Mouse (Mus musculus): ENCODE measurements around the gene Atrnl1. TPM values are rescaled to one million over a fixed set of nuclear protein-coding genes. Genes with fewer than 3 reads are reported as not detected.

Atrnl1 gene
- polyA plus RNA-seq, 1 experiment from 2014 or later: 0.55 TPM

DNA sequence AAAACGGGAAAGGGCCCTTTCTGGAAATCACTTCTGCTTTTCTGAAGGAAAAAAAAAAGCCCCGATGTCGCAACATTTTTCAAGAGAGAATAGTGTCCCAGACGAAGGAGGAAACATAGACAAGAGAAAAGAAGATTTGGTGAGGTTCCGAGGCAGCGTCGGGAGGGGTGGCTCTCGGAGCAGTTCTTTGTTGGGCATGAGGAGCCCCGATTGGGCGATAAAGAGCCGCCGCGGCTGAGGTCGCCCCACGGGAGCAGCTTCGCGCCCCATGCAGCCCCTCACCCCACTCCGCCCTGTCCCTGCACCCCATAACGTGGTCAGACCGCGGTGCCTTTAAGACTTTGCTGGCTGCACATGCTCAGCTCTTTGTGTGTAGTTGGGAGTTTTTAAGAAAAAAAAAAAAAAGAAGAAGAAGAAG is 767 bp upstream of the Atrnl1 start:
- peak overlapping the region; percentile 83 for H3K27ac ChIP-seq (replicated peaks)
- ATAC-seq (ENCODE audit: insufficient read depth): 0 out of 2 replicates have a peak, but pooled peaks have one; percentile 1
- H3K36me3 ChIP-seq (replicated peaks): no peaks in the 10 kb centered on the region
- peak overlapping the region; percentile 95 for H3K4me2 ChIP-seq
- peak overlapping the region; percentile 68 for H3K9ac ChIP-seq
- no peaks in the 10 kb centered on the region for H3K9me3 ChIP-seq (replicated peaks)
- peak overlapping the region; percentile 77 for H3K4me3 ChIP-seq (replicated peaks)
- WGBS (ENCODE audit: insufficient replicate concordance): under 1% methylated on average over 21 of the region's 21 CpGs
- peaks cover 25% of the 10 kb centered on the region for H3K4me1 ChIP-seq (replicated peaks)
- H3K27me3 ChIP-seq: peaks cover 50% of the 10 kb centered on the region

DNA sequence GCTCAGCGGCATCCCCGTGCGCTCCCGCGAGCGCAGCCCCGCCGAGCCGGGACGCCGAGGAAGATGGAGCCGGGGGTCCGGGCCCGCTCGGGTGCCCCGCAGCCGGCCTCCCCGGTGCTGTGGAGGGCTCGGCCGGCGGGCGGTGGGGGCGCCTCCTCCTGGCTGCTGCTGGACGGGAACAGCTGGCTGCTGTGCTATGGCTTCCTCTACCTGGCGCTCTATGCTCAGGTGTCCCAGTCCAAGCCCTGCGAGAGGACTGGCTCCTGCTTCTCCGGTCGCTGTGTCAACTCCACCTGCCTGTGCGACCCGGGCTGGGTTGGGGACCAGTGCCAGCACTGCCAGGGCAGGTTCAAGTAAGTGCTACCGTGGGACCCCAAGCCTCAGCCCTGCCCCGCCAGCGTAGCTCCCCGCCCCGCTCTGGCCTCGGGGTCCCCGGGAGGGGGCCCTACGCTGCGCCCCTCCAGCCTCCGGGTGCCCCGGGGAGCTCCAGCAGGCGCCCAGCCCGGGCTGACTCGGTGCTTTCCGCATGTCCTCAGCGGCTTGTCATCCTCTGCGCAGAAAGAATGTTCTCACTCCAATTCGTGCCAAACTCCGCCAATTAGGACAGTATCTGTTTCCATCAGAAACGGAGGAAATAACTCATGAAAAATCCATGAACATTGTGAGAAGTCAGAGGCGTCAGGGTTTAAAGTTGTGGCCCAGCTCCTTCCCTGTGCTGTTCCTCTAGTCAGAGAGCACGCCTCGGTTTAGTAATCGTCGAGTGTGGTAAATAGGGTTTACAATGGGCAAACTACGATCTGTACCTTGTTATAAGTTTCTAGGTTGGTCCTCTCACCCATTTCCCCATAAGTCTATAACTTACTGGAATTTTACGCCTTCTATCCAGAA is 701 bp downstream of the Atrnl1 start:
- H3K27ac ChIP-seq (replicated peaks): no peak overlapping the region; the same call in 1 of the 2 replicates
- H3K4me2 ChIP-seq: peak overlapping the region; percentile 95
- H3K36me3 ChIP-seq (replicated peaks): no peaks in the 10 kb centered on the region
- 1% methylated on average over 57 of the region's 57 CpGs for WGBS (ENCODE audit: insufficient replicate concordance)
- H3K4me1 ChIP-seq (replicated peaks): peaks cover 25% of the 10 kb centered on the region
- no peaks in the 10 kb centered on the region for H3K9me3 ChIP-seq (replicated peaks)
- peaks cover 50% of the 10 kb centered on the region for H3K27me3 ChIP-seq
- peak overlapping the region; percentile 77 for H3K4me3 ChIP-seq (replicated peaks)
- ATAC-seq (ENCODE audit: insufficient read depth): peak; percentile 60
- H3K9ac ChIP-seq: peak overlapping the region; percentile 68

DNA sequence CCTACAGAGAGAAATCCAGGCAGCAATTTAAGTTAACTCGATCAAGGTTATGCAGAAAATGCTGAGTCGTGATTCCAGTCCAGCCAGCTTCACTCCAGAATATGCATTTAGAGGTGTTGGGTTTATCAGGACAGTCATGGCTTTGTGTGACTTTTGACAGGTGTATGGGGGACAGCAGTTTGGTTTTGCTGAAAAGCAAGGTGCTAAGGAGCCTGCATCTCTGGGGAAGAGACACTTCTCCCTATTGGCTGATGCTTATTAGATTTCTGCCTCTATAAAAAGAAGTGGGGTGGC is 1.3 kb downstream of the Atrnl1 start:
- no peak for ATAC-seq (ENCODE audit: insufficient read depth)
- Histone ChIP-seq H3K4me2 (peak overlapping the region; percentile 95), H3K4me1 (replicated peaks) (peaks cover 25% of the 10 kb centered on the region), H3K9me3 (replicated peaks) (no peaks in the 10 kb centered on the region), H3K27ac (replicated peaks) (no peak overlapping the region), H3K9ac (no peak overlapping the region), H3K36me3 (replicated peaks) (no peaks in the 10 kb centered on the region), H3K27me3 (peaks cover 50% of the 10 kb centered on the region), H3K4me3 (replicated peaks) (peak overlapping the region; percentile 77)
- WGBS (ENCODE audit: insufficient replicate concordance): 16% methylated on average over 2 of the region's 2 CpGs

DNA sequence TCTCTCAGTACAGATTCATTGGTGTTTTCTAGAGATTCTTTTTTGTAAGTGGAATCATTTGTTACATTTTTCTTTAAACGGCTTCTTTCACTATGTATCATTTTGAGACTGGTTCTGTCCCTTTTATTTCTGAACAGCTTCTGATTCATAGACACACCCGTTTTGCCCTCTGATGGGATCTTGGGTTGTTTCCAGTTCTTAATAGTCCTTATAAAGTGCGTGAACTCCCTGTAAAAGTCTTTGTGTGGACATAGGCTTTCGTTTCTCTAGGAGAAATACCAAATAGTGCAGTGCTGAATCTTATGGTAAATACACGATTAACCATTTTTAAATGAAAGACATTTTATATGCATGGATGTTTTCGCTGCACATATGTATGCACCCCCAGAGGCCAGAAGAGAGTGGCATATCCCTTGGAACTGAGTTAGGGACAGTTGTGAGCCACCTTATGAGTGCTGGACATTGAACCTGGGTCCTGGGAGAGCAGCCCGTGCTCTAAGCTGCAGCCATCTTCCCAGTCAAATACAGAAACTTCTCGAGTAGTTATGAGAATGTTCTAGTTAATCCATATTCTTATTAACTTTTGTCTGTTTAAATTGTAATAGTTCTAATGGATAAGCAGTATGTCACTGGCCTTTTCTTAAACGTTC is 5.3 kb downstream of the Atrnl1 start:
- no peaks in the 10 kb centered on the region for H3K9me3 ChIP-seq (replicated peaks)
- peaks cover 18% of the 10 kb centered on the region for H3K27me3 ChIP-seq
- no peak overlapping the region for H3K9ac ChIP-seq
- peaks cover 14% of the 10 kb centered on the region for H3K4me1 ChIP-seq (replicated peaks)
- H3K27ac ChIP-seq (replicated peaks): no peak overlapping the region
- no peaks in the 10 kb centered on the region for H3K36me3 ChIP-seq (replicated peaks)
- 65% methylated on average over 9 of the region's 9 CpGs for WGBS (ENCODE audit: insufficient replicate concordance)
- ATAC-seq (ENCODE audit: insufficient read depth): no peak
- no peak overlapping the region for H3K4me3 ChIP-seq (replicated peaks)
- no peak overlapping the region for H3K4me2 ChIP-seq

DNA sequence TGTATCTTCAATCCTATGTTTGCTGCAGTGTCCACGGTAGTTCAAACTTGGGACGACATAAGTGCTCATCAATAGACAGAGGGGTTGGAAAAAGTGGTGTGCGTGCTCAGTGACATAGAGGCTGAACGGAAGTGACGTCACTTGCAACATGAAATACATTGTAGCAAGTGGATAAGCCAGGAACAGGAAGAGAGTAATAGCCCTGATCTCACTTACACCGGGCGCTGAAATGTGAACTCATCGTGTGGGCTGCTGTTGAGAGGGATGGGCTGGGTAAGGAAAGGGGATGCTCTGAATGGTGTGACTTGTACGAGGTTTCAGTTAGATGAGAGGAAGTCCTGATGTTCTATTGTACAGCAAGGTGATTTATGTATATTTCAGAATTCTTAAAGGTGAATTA is 8.3 kb downstream of the Atrnl1 start:
- Histone ChIP-seq H3K27ac (replicated peaks) (no peak overlapping the region), H3K9me3 (replicated peaks) (no peaks in the 10 kb centered on the region), H3K9ac (no peak overlapping the region), H3K4me2 (no peak overlapping the region), H3K4me1 (replicated peaks) (no peaks in the 10 kb centered on the region), H3K27me3 (no peaks in the 10 kb centered on the region), H3K36me3 (replicated peaks) (no peaks in the 10 kb centered on the region), H3K4me3 (replicated peaks) (no peak overlapping the region)
- ATAC-seq (ENCODE audit: insufficient read depth): no peak
- WGBS (ENCODE audit: insufficient replicate concordance): 55% methylated on average over 9 of the region's 9 CpGs

DNA sequence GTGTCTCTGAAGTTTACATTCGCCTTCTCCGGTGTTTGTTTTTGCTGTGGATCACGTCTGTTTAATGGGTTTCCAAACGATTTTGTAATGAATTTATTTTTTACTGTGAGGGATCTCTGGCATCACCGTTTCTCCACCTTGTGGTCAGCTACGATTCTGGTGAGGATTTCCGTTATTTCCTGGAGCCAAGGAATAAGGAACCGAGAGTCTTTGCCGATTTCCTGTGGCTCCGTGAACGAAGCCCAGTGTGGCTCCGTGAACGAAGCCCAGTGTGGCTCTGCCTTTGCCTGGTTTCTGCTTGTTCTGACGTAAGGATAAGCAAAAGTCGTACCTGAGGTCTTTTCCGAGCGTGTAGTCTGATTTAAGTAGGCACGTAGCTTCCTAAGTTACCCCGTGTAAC is 11.0 kb downstream of the Atrnl1 start:
- Histone ChIP-seq H3K9me3 (replicated peaks) (no peaks in the 10 kb centered on the region), H3K4me2 (no peak overlapping the region), H3K36me3 (replicated peaks) (no peaks in the 10 kb centered on the region), H3K4me1 (replicated peaks) (no peaks in the 10 kb centered on the region), H3K4me3 (replicated peaks) (no peak overlapping the region), H3K27me3 (no peaks in the 10 kb centered on the region), H3K9ac (no peak overlapping the region), H3K27ac (replicated peaks) (no peak overlapping the region)
- ATAC-seq (ENCODE audit: insufficient read depth): no peak
- WGBS (ENCODE audit: insufficient replicate concordance): 54% methylated on average over 19 of the region's 19 CpGs

DNA sequence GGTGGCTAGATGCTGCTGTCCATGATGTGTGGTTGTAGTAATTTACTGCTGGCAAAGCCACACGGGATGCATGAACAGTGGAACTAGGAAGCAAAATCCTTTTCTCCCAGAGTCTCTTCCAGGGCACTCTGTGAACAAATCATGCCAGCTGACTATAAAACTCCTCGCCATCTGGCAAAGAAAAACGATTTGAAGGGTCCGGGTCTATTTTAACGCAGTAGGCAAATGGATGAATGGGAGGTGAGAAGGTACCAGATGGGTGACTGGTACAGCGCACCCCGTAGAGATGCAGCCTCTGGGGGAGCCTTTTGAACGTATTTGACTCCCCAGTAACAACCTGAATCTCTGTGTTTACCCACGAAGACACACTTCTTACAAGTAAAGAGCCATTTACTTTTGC is 14.9 kb downstream of the Atrnl1 start:
- Histone ChIP-seq H3K36me3 (replicated peaks) (no peaks in the 10 kb centered on the region), H3K4me3 (replicated peaks) (no peak overlapping the region), H3K4me1 (replicated peaks) (no peaks in the 10 kb centered on the region), H3K9me3 (replicated peaks) (no peaks in the 10 kb centered on the region), H3K27me3 (no peaks in the 10 kb centered on the region), H3K9ac (no peak overlapping the region), H3K4me2 (no peak overlapping the region), H3K27ac (replicated peaks) (no peak overlapping the region)
- 79% methylated on average over 9 of the region's 9 CpGs for WGBS (ENCODE audit: insufficient replicate concordance)
- no peak for ATAC-seq (ENCODE audit: insufficient read depth)

DNA sequence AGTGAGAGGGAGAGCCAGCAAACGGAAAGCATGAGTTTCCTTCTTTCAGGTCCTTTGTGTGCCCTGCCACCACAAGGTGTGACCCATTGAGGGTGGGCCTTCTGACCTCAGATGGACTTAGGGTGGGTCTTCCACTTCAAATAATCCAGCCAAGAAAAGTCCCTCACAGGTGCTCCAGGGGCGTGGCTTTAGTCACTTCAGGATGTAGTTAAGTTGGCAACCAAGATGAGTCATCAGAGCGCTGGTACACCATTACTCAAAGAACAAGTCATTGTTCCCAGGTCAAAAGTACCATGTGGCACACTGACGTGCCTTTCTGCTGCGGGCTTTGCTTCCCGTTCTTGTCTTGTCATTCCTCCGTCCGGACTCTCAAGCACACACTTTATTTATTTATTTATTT is 16.4 kb downstream of the Atrnl1 start:
- 74% methylated on average over 8 of the region's 8 CpGs for WGBS (ENCODE audit: insufficient replicate concordance)
- no peaks in the 10 kb centered on the region for H3K36me3 ChIP-seq (replicated peaks)
- no peaks in the 10 kb centered on the region for H3K9me3 ChIP-seq (replicated peaks)
- no peaks in the 10 kb centered on the region for H3K27me3 ChIP-seq
- no peak overlapping the region for H3K9ac ChIP-seq
- no peak overlapping the region for H3K27ac ChIP-seq (replicated peaks)
- no peak overlapping the region for H3K4me2 ChIP-seq
- H3K4me3 ChIP-seq (replicated peaks): no peak overlapping the region
- no peak for ATAC-seq (ENCODE audit: insufficient read depth)
- H3K4me1 ChIP-seq (replicated peaks): no peaks in the 10 kb centered on the region

DNA sequence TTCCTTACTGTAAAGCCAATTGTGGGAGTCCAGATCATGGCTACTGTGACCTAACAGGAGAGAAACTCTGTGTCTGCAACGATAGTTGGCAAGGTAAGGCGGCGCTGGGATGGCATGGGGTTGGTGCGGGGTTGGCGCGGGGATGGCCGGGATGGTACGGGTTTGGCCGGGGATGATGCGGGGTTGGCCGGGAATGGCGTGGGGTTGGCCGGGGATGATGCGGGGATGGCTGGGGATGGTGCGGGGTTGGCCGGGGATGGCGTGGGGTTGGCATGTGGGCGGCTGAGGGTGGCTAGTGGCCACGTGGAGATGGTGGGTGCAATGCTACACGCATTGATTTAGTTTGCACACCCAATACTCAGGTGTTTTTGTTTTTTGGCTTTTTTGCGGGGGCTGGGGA is 31.7 kb downstream of the Atrnl1 start:
- Histone ChIP-seq H3K9ac (no peak overlapping the region), H3K36me3 (replicated peaks) (no peaks in the 10 kb centered on the region), H3K27me3 (no peaks in the 10 kb centered on the region), H3K9me3 (replicated peaks) (no peaks in the 10 kb centered on the region), H3K4me2 (no peak overlapping the region), H3K4me1 (replicated peaks) (no peaks in the 10 kb centered on the region), H3K27ac (replicated peaks) (no peak overlapping the region), H3K4me3 (replicated peaks) (no peak overlapping the region)
- WGBS (ENCODE audit: insufficient replicate concordance): 87% methylated on average over 21 of the region's 21 CpGs
- ATAC-seq (ENCODE audit: insufficient read depth): no peak

DNA sequence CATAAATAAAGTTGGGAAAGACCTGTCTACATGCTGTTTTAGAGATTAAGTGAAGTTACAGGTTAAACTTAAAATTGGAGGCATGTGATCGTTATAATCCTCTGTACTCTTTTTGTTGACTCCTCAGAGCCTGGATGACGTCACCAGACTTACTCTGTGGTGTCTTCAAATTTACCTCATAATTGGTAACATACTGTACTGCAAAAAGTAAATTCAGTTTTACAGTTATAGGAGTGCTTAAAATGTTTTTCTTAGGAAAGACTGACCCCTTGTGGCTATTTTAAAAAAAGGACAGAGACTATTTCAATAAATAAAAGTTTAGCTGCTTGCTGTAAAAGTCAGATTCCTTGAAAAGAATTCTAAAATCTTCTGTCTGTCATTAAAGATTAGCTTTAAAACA is 32.1 kb downstream of the Atrnl1 start:
- Histone ChIP-seq H3K27ac (replicated peaks) (no peak overlapping the region), H3K4me2 (no peak overlapping the region), H3K27me3 (no peaks in the 10 kb centered on the region), H3K4me3 (replicated peaks) (no peak overlapping the region), H3K9ac (no peak overlapping the region), H3K36me3 (replicated peaks) (no peaks in the 10 kb centered on the region), H3K4me1 (replicated peaks) (no peaks in the 10 kb centered on the region), H3K9me3 (replicated peaks) (no peaks in the 10 kb centered on the region)
- no peak for ATAC-seq (ENCODE audit: insufficient read depth)
- 52% methylated on average over 2 of the region's 2 CpGs for WGBS (ENCODE audit: insufficient replicate concordance)

DNA sequence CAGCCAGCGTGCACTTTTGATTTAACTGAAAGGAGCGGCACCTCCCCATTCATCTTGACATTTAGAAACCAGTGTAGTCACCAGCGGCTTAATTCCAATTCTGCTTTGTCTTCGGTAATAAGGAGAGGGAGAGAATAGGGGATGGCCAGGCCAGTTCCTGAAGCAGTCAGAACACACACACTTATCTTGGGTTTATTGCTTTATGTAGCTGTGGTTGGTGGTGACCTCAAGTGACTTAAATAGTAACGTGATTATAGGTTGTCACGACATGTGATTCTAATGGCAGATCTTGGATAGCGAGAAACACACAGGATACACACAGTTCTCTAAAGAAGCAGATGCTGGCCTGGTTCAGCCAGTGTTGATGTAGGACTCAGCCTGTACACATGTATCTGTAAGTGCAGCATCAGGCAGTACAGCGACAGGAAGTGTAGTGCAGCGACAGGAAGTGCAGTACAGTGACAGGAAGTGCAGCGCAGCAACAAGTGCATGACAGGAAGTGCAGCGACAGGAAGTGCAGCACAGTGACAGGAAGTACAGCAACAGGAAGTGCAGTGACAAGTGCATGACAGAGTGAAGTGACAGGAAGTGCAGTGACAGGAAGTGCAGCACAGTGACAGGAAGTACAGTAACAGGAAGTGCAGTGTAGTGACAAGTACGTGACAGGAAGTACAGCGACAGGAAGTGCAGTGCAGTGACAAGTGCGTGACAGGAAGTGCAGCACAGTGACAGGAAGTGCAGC is 37.5 kb downstream of the Atrnl1 start:
- Histone ChIP-seq H3K27me3 (no peaks in the 10 kb centered on the region), H3K9me3 (replicated peaks) (0 out of 2 replicates have a peak, but pooled peaks cover 6% of the 10 kb centered on the region), H3K9ac (no peak overlapping the region), H3K4me2 (no peak overlapping the region), H3K27ac (replicated peaks) (no peak overlapping the region; the same call in 1 of the 2 replicates), H3K4me3 (replicated peaks) (no peak overlapping the region), H3K4me1 (replicated peaks) (no peaks in the 10 kb centered on the region), H3K36me3 (replicated peaks) (0 out of 2 replicates have a peak, but pooled peaks cover 7% of the 10 kb centered on the region)
- ATAC-seq (ENCODE audit: insufficient read depth): no peak
- WGBS (ENCODE audit: insufficient replicate concordance): 79% methylated on average over 14 of the region's 14 CpGs
